Mouse (Mus musculus): ENCODE results near the gene Tmem100.

Tmem100 gene

DNA sequence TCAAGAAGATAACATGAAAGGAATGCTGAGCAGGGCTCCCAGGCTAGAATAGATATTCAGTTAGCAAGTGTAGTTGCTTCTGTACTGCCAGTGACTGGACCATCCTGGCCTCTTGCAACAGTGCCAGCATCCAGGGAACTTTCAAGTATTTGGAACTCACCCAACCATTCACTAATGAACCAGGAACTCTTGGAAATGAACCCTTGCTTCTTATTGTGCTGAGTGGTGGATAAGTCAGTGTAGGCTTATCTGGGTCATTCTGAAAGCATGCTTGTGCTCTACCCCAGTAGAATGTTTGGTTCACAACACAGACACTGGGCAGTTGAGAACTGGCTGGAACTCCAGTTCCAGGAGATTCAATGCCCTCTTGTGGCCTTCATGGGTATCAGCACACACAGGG lies 29.1 kb downstream of the Tmem100 start:
- DNase-seq (ENCODE audit: low spot score in 2 of 2) = no peak

DNA sequence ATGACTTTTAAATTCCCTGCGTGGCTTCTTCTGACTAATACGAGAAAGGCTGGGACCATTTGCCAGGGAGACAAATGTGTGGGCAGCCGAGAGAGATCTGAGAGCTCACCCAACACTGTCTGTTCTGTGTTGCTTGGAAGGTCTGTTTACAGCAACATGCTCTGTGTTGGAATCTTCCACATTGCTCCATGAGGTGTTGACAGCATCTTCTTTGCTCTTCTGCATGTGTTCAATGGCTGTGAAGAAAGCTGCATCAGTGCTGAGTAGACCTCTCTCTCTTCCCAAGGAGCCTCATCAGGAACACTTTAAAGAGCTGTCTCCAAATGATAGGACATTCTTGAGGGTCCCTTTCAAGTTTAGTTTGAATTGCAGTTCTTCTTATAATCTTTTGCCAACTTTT lies 32.5 kb downstream of the Tmem100 start:
- no peak for DNase-seq (ENCODE audit: low spot score in 2 of 2)

- no peak for DNase-seq (ENCODE audit: low spot score in 2 of 2)
Measured at GRCm38 (mm10) chr11:90066405-90067250, 36.5 kb downstream of the Tmem100 start.

GRCm38 (mm10) chr11:90071747-90072146 lies 41.6 kb downstream of the Tmem100 start:
- no peak for DNase-seq (ENCODE audit: low spot score in 2 of 2)

DNA sequence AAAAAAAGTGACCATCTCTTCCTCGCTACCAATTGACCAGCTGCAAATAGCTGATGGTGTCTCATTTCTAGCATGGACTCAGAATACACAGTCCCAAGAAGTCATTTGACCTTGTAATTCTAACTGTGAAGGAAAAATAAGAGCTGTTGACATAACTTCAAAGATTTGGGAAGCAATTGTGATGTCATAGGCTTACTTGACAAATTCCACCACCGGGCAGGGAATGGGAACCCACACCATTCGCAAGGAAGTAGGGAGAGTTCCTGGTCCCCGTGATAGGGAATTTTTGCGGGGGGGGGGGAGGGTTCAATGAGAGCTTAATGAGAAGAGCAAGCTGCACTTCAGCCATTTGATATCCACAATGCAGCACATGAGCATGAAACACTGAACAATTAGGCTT lies 43.1 kb downstream of the Tmem100 start:
- no peak for DNase-seq (ENCODE audit: low spot score in 2 of 2)

GRCm38 (mm10) chr11:90076666-90077065 lies 46.5 kb downstream of the Tmem100 start:
- no peak for DNase-seq (ENCODE audit: low spot score in 2 of 2)

GRCm38 (mm10) chr11:90080678-90081267 lies 50.6 kb downstream of the Tmem100 start:
- DNase-seq (ENCODE audit: low spot score in 2 of 2) = no peak

DNA sequence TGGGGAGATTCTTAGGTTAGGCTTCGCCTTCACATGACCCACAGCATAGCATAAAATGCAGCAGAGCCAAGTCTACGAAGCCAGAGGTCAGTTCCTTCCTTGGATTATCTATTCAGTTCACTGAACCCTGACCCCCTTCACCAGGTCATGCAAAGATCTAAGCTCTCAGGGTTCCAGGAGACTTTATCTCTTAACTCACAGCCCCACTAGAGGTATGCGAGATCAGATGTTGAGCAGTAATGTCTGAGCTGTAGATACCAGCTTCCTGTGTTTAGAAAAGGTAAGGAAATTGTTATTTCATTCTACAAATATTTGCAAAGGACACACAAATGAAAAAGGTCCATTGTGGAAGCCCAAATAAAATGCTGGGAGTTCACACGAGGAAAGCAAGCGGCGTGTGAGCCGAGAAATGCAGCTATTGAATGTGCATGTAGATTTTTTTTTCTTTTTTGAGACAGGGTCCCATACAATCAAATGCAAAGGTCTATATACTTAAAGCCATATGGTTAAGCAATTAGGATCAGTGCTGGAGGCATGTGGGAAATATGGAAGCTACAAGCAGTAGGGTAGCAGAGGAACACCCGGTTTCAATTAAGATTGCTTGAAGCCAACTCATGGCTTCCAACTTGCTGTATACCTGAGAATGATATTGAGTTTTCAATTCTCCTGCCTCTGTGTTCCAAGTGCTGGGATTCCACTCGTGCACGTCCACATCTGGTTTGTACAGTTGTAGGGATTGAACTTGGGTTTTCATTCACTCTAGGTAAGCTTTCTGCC lies 51.9 kb downstream of the Tmem100 start:
- DNase-seq (ENCODE audit: low spot score in 2 of 2) = no peak

DNA sequence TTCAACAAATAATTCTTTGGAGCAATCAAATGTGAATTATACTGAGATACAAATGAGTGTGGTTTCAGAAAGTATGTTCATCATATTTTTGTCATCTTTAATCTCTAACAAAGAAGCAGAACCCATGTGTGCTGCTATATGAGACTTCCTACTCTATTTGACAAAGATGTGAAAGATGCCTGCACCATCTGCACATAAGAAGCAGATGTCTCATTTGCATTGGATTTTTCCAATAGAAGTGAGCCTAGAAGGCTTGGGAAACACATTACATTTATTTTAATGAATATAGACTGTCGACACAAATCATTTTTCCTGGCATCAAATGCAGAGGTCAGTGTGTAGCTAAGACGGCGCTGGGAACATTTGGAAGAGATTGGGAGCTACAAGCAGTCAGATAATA lies 52.9 kb downstream of the Tmem100 start:
- DNase-seq (ENCODE audit: low spot score in 2 of 2) = no peak

GRCm38 (mm10) chr11:90084166-90084565 lies 54.0 kb downstream of the Tmem100 start:
- DNase-seq (ENCODE audit: low spot score in 2 of 2) = no peak

All from thymus, postnatal 10 days (tissue).